Mouse (Mus musculus) liver, adult 2 months (tissue): ENCODE data around the gene Gm11020.

Experiments used
- CTCF ChIP-seq: fragments of 200-500 bp; IDR thresholded peaks from 2 replicates; pipeline ENCODE4 v1.5.1; 2011; ENCODE audit warnings: low read depth, low read length, control low read depth
- POLR2A ChIP-seq: fragments of 200-500 bp; IDR thresholded peaks from 2 replicates; pipeline ENCODE4 v1.6.1; 2011; ENCODE audit warnings: low read length, control low read depth; ENCODE audit not compliant: insufficient read depth; ENCODE audit errors: extremely low read depth

DNA sequence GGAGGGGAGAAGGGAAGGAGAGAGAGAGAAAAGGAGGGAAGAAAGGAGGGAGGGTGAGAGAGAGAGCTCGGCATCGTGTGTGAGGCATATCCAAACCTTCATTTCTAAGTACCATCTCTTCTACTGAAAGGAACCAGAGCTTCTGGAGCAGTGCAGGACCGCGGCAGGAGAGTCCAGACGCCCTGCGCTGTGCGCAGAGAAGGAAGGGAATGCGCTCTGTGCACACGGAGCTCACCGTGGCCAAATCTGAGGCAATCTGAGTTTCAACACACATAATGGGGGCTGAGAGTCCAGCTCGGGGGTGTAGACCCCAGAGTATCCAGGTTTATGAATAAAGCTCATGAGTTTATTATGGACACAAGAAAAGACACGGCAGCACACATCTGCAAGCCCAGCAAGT lies 48.2 kb downstream of the Gm11020 start:
- TF ChIP-seq CTCF (no peak), POLR2A (no peak)
